ENCODE assay signal across 1 mouse cellular context in the genomic region with DNA sequence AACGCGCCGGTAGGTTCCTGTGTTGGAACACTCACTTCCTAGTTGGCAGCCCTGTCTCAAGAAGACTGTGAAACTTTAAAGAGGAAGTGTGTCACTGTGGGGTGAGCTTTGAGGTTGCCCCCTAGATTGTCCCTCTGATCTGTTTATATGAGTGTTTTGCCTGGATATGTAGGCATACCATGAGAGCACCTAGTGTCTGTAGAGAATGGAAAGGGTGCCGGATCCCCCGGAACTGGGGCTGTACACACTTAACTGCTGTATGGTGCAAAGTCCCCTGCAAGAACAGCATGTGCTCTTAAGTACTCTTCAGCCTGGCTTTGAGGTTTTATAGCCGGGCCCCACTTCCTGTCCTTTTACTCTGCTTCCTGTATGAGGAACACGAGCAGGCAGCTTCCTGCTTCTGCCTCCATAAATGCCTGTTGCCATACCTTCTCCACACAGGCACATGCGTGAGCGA.
TF ChIP-seq lines count a peak whose summit lies in the region.

No protein-coding gene starts in this region.

TF ChIP-seq in CH12.LX, 34 proteins besides CTCF, POLR2A, EP300 and RAD21 (continued from another document):
- TF ChIP-seq MEF2A (IDR thresholded peaks at IDR 0.05; ENCODE audit: borderline replicate concordance, low read depth, low read length): no peak
